Mouse (Mus musculus): ENCODE measurements around the gene Larp6. TPM values are rescaled to one million over a fixed set of nuclear protein-coding genes. Genes with fewer than 3 reads are reported as not detected.

Gene Larp6
- 1.4 and 1.9 TPM in 2 replicates for polyA plus RNA-seq (2015; fragmentation: Nextera tagmentation; extraction: Ambion mirVana)

DNA sequence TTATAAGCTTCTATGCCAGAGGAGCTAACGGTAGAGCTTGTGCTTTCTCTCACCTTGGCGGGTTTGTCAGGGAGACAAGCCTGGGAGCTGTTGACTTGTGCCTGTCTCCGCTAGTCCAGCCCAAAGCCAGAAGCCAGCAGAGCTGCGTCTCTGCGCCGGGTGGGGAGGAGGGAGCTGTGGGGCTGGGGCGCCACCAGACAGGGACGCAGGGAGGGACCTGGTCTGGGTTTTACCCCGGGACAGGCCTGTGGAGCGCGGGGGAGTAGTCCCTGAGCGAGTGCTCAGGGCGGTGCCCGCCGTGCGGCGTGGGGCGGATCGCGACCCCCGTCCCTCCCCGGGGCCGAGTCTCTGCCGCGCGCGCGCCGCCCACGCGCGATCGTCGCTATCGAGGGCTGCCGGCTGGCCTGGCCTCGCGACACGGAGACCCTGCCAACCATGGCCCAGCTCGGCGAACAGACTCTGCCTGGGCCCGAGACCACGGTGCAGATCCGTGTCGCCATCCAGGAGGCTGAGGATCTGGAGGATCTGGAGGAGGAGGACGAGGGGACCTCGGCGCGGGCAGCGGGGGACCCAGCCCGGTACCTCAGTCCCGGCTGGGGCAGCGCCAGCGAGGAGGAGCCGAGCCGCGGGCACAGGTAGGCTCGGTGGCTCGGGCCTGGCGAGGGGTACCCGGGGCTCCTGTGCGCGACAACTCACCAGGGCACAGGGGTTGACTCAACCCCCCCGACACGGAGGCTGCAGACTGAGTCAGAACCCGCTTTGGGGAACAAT, at the start of gene Larp6:
TSS of gene Larp6 (plus strand) at position 219 of the 771 bp plus-strand sequence.
- no peak for DNase-seq (ENCODE audit: low spot score)

DNA sequence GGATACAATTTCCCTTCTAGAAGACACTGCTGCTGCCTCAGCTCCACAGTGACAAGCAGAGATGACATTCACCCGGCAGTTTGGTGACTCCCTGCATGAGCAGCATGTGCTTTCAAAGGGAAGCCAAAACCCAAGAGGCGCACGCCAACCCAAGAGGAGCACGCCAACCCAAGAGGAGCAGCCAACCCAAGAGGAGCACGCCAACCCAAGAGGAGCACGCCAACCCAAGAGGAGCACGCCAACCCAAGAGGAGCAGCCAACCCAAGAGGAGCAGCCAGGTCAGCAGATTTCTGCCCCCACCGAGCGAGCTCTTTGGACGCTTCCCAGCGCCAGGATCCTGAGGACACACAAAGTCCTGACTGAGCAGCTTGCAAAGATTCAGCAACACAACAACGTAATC, 48.4 kb upstream of the Larp6 start:
- DNase-seq (ENCODE audit: low spot score): no peak

DNA sequence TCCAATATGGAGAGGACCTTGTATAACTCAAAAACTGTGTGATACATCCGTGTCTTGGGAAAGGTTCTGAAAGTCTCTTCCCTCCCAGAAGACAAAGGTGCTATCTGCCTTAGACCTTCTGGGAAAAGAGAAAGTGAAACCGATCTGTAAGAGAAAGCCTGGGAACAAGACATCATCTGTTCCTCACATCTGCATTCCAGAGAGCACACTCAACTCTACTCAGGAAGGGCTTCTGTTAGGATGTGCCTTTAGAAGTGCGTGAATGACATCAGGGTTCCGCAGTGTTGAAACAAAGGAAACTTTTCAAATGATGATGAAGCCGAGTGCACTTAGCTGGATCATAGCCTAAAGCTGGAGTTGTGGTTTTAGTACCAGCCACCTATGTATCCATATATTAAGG, 47.9 kb upstream of the Larp6 start:
- DNase-seq (ENCODE audit: low spot score): no peak

DNA sequence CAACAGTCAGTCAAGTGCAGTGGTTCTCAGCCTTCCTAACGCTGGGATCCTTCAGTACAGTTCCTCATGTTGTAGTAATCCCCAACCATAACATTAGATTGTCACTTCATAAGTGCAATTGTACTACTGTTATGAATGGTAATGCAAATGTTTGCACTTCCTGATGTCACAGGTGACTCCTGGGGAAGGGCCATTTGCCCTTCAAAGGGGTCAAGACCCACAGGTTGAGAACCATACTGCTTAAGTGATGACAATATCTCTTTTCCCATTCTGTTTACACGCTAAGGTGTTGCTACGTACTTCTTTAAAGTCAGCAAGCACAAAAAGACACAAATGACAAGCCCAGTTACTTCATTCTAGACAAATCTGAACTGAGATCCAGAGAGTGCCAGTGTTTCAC, 47.3 kb upstream of the Larp6 start:
- no peak for DNase-seq (ENCODE audit: low spot score)

- DNase-seq (ENCODE audit: low spot score): no peak
These were observed 43.9 kb upstream of the Larp6 start for GRCm38 (mm10) chr9:60668886-60669285.

DNA sequence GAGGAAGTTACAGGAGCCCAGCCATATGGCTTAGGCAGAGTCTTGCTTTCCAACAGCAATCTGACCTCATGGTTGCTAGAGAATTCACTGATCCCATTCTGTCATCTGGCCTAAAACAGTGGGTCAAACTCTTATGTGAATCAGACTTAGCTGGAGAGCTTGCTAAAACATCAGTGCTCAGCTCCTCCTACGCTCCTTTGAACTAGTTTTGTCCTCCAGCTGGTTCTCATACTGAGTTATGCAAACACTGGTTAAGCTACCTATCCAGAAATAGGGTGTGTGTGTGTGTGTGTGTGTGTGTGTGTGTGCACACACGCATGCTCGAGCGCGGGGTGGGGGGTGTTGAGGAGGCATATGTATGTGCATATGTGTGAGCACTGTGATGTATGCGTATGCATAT, 40.2 kb upstream of the Larp6 start:
- DNase-seq (ENCODE audit: low spot score): no peak

GRCm38 (mm10) chr9:60674780-60675179, 38.0 kb upstream of the Larp6 start:
- no peak for DNase-seq (ENCODE audit: low spot score)

GRCm38 (mm10) chr9:60676429-60676828, 36.4 kb upstream of the Larp6 start:
- DNase-seq (ENCODE audit: low spot score): no peak

DNA sequence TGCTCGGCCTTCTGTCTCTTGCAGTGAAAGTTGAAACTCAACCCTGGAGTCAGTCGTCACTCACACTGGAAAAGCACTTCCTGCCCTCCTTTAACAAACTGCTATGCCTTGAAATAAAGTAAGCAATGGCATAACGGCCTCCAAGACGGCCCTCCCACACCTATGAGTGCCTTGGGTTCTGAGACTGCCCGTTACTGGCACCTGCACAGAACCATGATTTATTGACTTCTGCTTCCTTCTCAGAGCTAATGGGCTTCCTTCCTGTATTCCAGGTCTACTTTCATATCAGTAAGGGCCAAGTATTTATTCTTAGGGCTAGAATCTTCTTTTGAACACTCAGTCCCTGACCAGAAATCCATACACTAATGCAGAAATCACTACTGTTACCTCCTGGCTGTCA, 33.9 kb upstream of the Larp6 start:
- DNase-seq (ENCODE audit: low spot score): no peak

- DNase-seq (ENCODE audit: low spot score): no peak
These were observed 31.8 kb upstream of the Larp6 start for GRCm38 (mm10) chr9:60681005-60681404.

DNA sequence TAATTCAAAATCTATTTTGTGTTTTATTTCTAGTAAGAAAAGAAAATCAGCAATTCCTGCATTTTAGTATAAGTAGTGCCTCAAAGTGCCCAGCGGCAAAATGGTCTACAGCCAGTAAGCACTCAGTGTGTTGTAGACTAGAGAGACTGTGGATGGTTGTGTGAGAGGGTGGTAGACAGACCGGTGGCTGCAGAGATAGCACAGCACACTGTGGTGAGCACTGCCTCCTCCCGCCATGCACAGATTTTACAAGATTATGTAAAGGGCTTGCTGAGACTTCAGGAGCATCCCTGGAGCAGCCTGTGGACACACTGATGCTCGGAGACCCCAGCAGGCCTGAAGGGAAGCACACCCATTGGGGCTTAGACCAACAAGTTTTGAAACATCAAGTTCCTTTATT, 30.0 kb upstream of the Larp6 start:
- DNase-seq (ENCODE audit: low spot score): no peak

DNA sequence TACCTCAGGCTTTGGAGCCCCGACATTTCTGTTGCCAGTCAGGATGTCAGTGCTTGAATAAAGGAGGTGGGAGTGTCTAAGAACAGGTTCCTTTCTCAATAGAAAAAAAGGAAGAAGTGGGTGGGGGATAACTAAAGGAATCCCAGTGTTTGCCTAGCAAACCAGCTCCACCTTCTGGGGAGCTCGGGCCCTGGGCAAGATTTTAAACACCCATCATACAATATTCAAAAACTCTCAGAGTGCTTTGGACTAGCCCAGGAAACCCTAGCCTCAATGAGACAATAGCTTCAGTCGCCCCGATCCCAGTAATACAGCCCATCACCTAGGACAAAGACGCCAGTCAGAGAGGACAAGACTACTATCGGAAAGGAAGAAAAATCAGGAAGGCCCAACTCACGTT, 25.4 kb upstream of the Larp6 start:
- DNase-seq (ENCODE audit: low spot score): no peak

- DNase-seq (ENCODE audit: low spot score): peak; percentile 84
These were observed 24.9 kb upstream of the Larp6 start, which contains the start of gene Lrrc49 for GRCm38 (mm10) chr9:60687891-60688324. Gene Lrrc49 (minus strand): TSS chr9:60688158.

DNA sequence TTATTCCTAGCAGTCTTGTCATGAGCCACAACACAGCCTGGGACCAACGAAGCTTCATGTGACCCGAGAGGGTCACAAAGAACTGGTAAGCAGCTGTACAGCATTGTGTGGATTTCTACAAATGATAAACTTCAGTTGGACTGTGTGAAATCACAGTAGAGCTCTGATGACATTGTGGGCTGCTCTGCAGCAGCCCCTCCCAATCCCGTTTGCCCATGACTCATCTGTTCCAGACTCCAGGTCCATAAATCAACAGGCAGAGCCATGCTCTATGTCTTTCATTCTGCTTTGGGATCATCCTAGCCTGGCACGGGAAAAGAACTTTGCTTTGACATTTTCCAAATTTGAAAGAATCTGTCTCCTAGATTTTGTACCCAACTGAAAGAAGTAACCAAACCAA, 20.2 kb upstream of the Larp6 start:
- DNase-seq (ENCODE audit: low spot score): no peak

- DNase-seq (ENCODE audit: low spot score): peak; percentile 31
These were observed 18.8 kb upstream of the Larp6 start for GRCm38 (mm10) chr9:60693986-60694385.

DNA sequence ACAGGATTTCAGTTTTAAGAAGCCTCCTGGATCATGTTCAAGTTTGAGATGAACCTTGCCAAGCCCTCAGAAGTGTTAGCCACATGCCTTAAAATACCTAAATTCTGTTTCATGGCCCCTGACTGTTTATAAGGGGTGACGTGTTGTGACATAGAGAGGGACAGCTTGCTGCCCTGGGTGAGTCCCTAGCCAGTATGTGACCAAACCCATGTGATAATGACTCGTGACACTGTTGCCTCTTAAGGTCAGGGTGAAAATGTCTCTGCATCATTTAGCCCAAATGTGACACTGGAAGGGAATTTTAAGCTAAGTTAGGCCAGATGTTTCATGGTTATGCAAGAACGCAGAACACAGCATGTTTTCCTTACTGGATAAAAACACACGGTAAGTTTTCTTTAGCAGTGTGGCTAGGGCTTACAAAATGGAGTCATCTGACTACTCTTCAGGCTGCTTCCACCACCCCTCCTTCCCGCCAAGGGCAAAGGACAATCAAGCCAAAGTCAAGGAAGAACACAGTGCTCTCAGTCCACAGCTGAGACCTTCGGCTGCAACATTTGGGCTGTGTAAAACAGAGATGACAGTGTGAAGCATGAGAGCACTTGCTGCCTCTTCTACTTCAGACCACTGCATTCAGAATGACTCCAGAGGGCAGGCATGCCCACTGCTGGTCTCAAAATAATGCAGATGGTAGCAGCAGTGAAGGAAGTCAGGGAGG, 16.4 kb upstream of the Larp6 start:
- DNase-seq (ENCODE audit: low spot score): no peak

DNA sequence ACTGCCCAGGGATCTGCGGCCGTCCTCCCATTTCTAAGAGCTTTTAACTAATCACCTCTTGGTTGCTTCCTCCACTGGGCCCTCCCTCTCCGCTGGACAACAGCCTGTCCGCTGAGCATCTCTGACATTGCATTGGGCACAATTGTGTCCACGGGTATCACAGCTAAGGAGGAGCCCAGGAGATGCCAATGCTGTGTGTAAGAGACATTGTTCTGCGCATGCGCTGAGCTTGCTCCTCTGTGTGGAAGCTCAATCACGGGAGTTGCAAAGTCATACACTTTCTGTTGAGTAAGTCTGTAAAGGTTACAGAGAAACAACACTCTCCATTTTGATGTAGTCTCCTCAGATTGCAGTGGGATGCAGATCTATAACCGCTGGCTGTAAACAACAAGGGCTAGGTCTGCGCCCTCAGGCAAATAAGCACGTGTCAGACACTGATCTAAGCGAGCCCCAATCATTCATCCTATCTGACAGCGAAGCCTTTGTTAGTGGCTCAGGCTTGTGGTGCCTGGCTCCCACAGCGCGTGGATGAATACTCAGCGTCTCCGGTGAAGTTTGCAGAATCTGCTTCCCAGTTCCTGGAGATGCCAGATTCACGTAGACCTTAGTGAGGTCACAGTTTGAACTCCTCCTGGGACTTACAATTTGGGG, 13.1 kb upstream of the Larp6 start:
- DNase-seq (ENCODE audit: low spot score): no peak

GRCm38 (mm10) chr9:60707594-60707993, 5.2 kb upstream of the Larp6 start:
- no peak for DNase-seq (ENCODE audit: low spot score)

- no peak for DNase-seq (ENCODE audit: low spot score)
These were observed 4.2 kb upstream of the Larp6 start for GRCm38 (mm10) chr9:60708606-60709005.

- DNase-seq (ENCODE audit: low spot score): no peak
These were observed 3.1 kb upstream of the Larp6 start for GRCm38 (mm10) chr9:60709721-60710120.

DNA sequence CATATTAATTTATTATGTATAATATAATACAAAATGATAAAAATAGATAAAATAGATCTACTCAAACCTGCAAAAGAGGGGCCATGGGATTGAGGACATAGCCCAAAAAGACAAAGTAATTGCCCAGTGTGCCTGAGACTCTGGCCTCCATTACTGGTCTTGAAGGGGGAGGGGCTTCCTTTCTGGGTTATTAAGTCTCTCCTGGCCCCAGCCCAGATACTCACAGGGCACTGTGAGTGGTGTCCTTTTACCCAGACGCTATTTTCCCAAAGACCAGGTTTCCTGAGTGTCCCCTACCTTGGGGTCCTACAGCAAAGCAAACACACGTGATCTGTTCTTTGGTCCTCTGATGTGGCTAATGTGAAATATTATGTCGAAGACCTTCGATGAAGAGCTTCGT, 778 bp upstream of the Larp6 start:
- DNase-seq (ENCODE audit: low spot score): no peak

- no peak for DNase-seq (ENCODE audit: low spot score)
These were observed 827 bp downstream of the Larp6 start for GRCm38 (mm10) chr9:60713616-60714015.
